ENCODE assay signal across 15 mouse cellular contexts in genomic region chr12:70404327-70404726, GRCm38 (mm10). TPM values are rescaled to one million over a fixed set of nuclear protein-coding genes. Genes with fewer than 3 reads are reported as not detected.
DNase-seq lines count a peak whose midpoint lies in the region; TF ChIP-seq lines count a peak whose summit lies in the region.
"Had no signal": no experiment of that assay in that cellular context is flagged by ENCODE, and none has a peak within 500 bp of the region (broad histone marks: within the 10 kb centered on the region; RNA-seq: fewer than 3 reads in every experiment).

No protein-coding gene starts in this region.

- no peaks in the 10 kb centered on the region for H3K27me3 ChIP-seq in limb, embryonic 10.5 days (ENCODE audit: low read depth, poor library complexity, severe bottlenecking)
- H3K27me3 ChIP-seq: intestine, embryonic 15.5 days; liver, embryonic 15.5 days had no signal

- H3K4me3 ChIP-seq in left cerebral cortex, adult 2 months, result no peak overlapping the region
- no peak overlapping the region for H3K4me3 ChIP-seq in limb, embryonic 10.5 days
- H3K4me3 ChIP-seq: intestine, embryonic 15.5 days; liver, embryonic 15.5 days had no signal

- no peak for TF ChIP-seq CTCF in left cerebral cortex, adult 2 months (IDR thresholded peaks at IDR 0.05)

- intact Hi-C loops in left cerebral cortex, adult 2 months (cut with DNase I), result loop anchor here (1.0 to 10.0 kb wide), 5 partner anchors 31 to 290 kb away; partner anchors contain the start of genes Nin and Trim9

- peak; percentile 16 for DNase-seq in cerebellum, adult 9-10 months
- no peak for DNase-seq in cerebellum, postnatal 14 days
- peak; percentile 92 to 96 for DNase-seq in frontal cortex, postnatal 36 days (ENCODE audit: low spot score in 2 of 2)
- peak; percentile 82 to 85 for DNase-seq in left cerebral cortex, adult 2 months (ENCODE audit: extremely low spot score in 1 of 2, low spot score in 2 of 2)
- peak; percentile 86 for DNase-seq in right cerebral cortex, postnatal 25 days
- no peak for DNase-seq in adrenal gland, postnatal 10 days
- no peak for DNase-seq in limb, embryonic 10.5 days (ENCODE audit: low spot score)
- no peak for DNase-seq in spleen, postnatal 14 days (ENCODE audit: low spot score in 2 of 2)
- DNase-seq: B cell, adult 2 months; heart, postnatal 36 days; kidney, postnatal 4 days; thymus, postnatal 25 days had no signal

- H3K27ac ChIP-seq in left cerebral cortex, adult 2 months, result peak overlapping the region; percentile 88
- H3K27ac ChIP-seq in limb, embryonic 10.5 days, result no peak overlapping the region
- H3K27ac ChIP-seq: intestine, embryonic 15.5 days; liver, embryonic 15.5 days had no signal

- H3K4me1 ChIP-seq in limb, embryonic 10.5 days, result no peaks in the 10 kb centered on the region
- H3K4me1 ChIP-seq: intestine, embryonic 15.5 days; liver, embryonic 15.5 days had no signal

- no peaks in the 10 kb centered on the region for H3K36me3 ChIP-seq in limb, embryonic 10.5 days
- H3K36me3 ChIP-seq: G1E; intestine, embryonic 15.5 days; liver, embryonic 15.5 days had no signal

- H3K9me3 ChIP-seq in limb, embryonic 10.5 days (replicated peaks), result no peaks in the 10 kb centered on the region
- H3K9me3 ChIP-seq: G1E; intestine, embryonic 15.5 days; liver, embryonic 15.5 days had no signal

- WGBS in limb, embryonic 10.5 days, result 74% methylated on average over 6 of the region's 6 CpGs

RNA-seq across cellular contexts. Expression of gene Tmx1, which starts 48.6 kb away (rescaled TPM):
- 10 to 100 TPM; 29.0 to 31.5 TPM for total RNA-seq in left cerebral cortex, adult 2 months (2021)
- 10 to 100 TPM; 39.4 to 40.1 TPM for total RNA-seq in adrenal gland, postnatal 10 days (2021)
- 100 and 114 TPM in 2 replicates for polyA plus RNA-seq in limb, embryonic 10.5 days (2016; fragmentation: Nextera tagmentation; extraction: Ambion mirVana)

RNA-seq across cellular contexts. Expression of gene Trim9, which starts 56.9 kb away (rescaled TPM):
- 100 to 1,000 TPM; 386 to 451 TPM for total RNA-seq in left cerebral cortex, adult 2 months (2021)
- 1 to 10 TPM; 2.7 to 3.8 TPM for total RNA-seq in adrenal gland, postnatal 10 days (2021)
- polyA plus RNA-seq in limb, embryonic 10.5 days (2016; fragmentation: Nextera tagmentation; extraction: Ambion mirVana), result 0.25 and 0.55 TPM in 2 replicates
- polyA plus RNA-seq: G1E had no signal

Comparison
In these comparisons a context has a peak if more than half of its experiments do, and no peak if none do; other contexts are left out.
1. DNase-seq: peak in cerebellum, adult 9-10 months (single experiment), frontal cortex, postnatal 36 days (2 of 2), left cerebral cortex, adult 2 months (2 of 2) and right cerebral cortex, postnatal 25 days (single experiment); none in cerebellum, postnatal 14 days (0 of 2), adrenal gland, postnatal 10 days (single experiment), limb, embryonic 10.5 days (single experiment) and spleen, postnatal 14 days (0 of 2).
2. RNA of gene Trim9, which starts 56.9 kb away (total RNA-seq): 386 to 451 TPM in left cerebral cortex, adult 2 months; 2.7 to 3.8 TPM in adrenal gland, postnatal 10 days; every median in the first group is over 10 times any median in the second.